Mouse (Mus musculus) C2C12 (cell line): ENCODE data around the gene Spats2l. TPM values are rescaled to one million over a fixed set of nuclear protein-coding genes. Genes with fewer than 3 reads are reported as not detected.

Source experiments
- H3K27me3 ChIP-seq: one replicate; pipeline ENCODE4 v1.6.1; 2011; ENCODE audit not compliant: control insufficient read depth, insufficient read depth, insufficient read length
- H3K36me3 ChIP-seq: one replicate; pipeline ENCODE4 v1.6.1; 2011; ENCODE audit not compliant: control insufficient read depth, insufficient read depth
- H3K4me3 ChIP-seq: one replicate; pipeline ENCODE4 v1.5.1; 2011; ENCODE audit warnings: mild to moderate bottlenecking, control low read depth; ENCODE audit not compliant: poor library complexity, insufficient read depth, severe bottlenecking
- H3K79me2 ChIP-seq: one replicate; pipeline ENCODE4 v1.6.1; 2011; ENCODE audit not compliant: control insufficient read depth, insufficient read depth
- H3K79me3 ChIP-seq: one replicate; pipeline ENCODE4 v1.6.1; 2011; ENCODE audit warnings: low read depth, control low read depth
- H3ac ChIP-seq: one replicate; pipeline ENCODE3; 2011; ENCODE audit warnings: low read depth; ENCODE audit not compliant: control insufficient read depth, insufficient read length
- CEBPB ChIP-seq: IDR thresholded peaks from one replicate; pipeline ENCODE4 v1.6.1; 2011; ENCODE audit warnings: low read depth, mild to moderate bottlenecking, control low read depth, moderate library complexity
- CTCF ChIP-seq: IDR thresholded peaks from one replicate; pipeline ENCODE4 v1.5.1; 2011; ENCODE audit not compliant: control insufficient read depth, insufficient read depth, insufficient read length
- FOSL1 ChIP-seq: IDR thresholded peaks from one replicate; pipeline ENCODE4 v1.8.0; 2011; ENCODE audit warnings: mild to moderate bottlenecking, low read length; ENCODE audit not compliant: poor library complexity, insufficient read depth, severe bottlenecking
- MAX ChIP-seq: IDR thresholded peaks from one replicate; pipeline ENCODE4 v1.6.1; 2011; ENCODE audit warnings: mild to moderate bottlenecking, control low read depth
- MYOD1 ChIP-seq: IDR thresholded peaks from one replicate; pipeline ENCODE4 v1.6.1; 2011; ENCODE audit warnings: low read depth; ENCODE audit not compliant: control insufficient read depth, insufficient read length
- MYOG ChIP-seq: IDR thresholded peaks from one replicate; pipeline ENCODE4 v1.6.1; 2011; ENCODE audit not compliant: control insufficient read depth, insufficient read length; ENCODE audit errors: extremely low read depth
- USF1 ChIP-seq: IDR thresholded peaks from one replicate; pipeline ENCODE4 v1.6.1; 2011; ENCODE audit warnings: low read depth, mild to moderate bottlenecking, control low read depth, moderate library complexity
- polyA plus RNA-seq: library from polyadenylated mRNA; unstranded; fragments of >200 nt; fragmentation: generic; extraction: Trizol; gene quantifications from one replicate; pipeline ENCODE4 v1.2.1, GENCODE M21; 2012; ENCODE audit warnings: missing spikeins

Spats2l gene
- polyA plus RNA-seq, 1 experiment: 0.57 TPM

DNA sequence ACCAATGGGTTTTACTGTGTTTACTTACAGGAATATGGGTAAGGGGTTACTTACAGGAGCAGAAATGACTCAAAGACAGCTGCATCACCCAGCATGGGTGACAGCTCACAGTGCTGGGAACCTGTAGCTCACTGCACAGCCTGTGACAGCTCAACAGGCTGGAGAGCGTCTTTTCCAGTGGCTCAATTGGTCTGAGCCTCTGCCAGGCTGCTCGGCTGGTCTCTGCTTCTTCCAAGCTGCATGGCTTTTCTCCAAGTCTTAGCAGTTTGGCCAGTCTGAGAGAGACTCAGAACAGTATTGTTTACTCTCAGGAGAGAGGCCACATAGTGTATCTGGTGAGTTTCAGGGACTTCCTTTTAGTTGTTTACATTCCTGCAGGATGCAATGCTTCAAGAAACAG lies 110.9 kb downstream of the Spats2l start:
- no peak overlapping the region for H3ac ChIP-seq
- no peaks in the 10 kb centered on the region for H3K36me3 ChIP-seq
- no peak for TF ChIP-seq CTCF
- TF ChIP-seq MYOG: no peak
- TF ChIP-seq FOSL1: no peak
- TF ChIP-seq MYOD1: no peak
- no peak for TF ChIP-seq MAX
- no peak for TF ChIP-seq CEBPB
- TF ChIP-seq USF1: no peak
- H3K79me3 ChIP-seq: no peaks in the 10 kb centered on the region
- no peak overlapping the region for H3K4me3 ChIP-seq
- H3K79me2 ChIP-seq: no peaks in the 10 kb centered on the region
- H3K27me3 ChIP-seq: no peaks in the 10 kb centered on the region

DNA sequence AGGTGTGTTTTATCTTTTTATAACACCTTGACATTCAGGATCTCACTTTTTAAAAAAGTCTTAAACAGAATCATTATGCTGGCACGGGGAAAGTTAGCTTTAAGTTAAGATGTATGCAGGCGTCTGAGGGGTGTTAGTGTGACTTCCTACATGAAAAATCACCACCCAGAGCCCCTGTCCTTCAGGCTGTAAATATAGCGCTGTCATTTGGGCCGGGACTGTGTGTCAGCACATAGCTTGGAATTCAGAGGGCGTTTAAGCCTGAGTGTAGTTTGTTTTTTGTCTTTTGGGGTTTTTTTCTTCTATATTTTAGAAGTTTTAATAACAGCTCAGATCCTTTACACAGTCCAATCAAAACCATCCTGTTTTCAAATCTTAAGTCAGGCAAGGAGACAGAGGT lies 115.8 kb downstream of the Spats2l start:
- Histone ChIP-seq H3K79me3 (no peaks in the 10 kb centered on the region), H3K4me3 (no peak overlapping the region), H3K36me3 (no peaks in the 10 kb centered on the region), H3K79me2 (no peaks in the 10 kb centered on the region), H3K27me3 (no peaks in the 10 kb centered on the region), H3ac (no peak overlapping the region)
- TF ChIP-seq MYOG: no peak
- no peak for TF ChIP-seq CEBPB
- TF ChIP-seq CTCF: no peak
- no peak for TF ChIP-seq MYOD1

DNA sequence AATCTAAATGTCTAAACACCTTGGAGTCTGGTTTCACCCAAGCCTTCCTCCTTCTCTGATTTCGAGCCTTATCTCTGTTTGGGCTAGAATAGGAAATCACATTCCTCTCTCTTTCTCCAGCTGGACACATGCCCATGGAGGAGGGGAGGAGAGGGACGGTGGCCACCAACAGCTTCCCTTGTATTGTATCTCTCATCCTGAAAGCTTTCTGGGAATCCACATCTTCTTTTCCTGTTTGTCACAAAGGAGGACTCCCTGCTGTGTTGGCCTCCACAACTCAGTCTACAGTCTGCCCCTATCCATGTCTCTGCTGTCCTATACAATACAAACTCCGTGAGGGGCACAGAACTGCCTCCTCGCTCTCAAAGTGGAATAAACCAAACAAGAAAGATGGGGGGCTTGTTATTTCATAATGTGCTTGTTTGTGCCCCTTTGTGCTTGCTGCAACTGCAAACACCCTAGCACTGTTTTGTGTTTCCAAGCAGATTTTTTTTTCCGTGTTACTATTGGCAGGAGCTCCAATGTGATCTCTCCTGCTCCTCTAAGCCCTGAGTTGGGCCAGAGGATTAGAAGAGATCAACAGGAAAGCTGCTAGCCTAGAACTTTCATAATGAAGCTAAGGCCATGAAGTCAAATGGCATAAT lies 116.4 kb downstream of the Spats2l start:
- Histone ChIP-seq H3ac (no peak overlapping the region), H3K79me2 (no peaks in the 10 kb centered on the region), H3K4me3 (no peak overlapping the region), H3K79me3 (no peaks in the 10 kb centered on the region), H3K36me3 (no peaks in the 10 kb centered on the region), H3K27me3 (no peaks in the 10 kb centered on the region)
- TF ChIP-seq MYOG (no peak), CEBPB (no peak), CTCF (no peak), MYOD1 (no peak), MAX (no peak), USF1 (no peak)

DNA sequence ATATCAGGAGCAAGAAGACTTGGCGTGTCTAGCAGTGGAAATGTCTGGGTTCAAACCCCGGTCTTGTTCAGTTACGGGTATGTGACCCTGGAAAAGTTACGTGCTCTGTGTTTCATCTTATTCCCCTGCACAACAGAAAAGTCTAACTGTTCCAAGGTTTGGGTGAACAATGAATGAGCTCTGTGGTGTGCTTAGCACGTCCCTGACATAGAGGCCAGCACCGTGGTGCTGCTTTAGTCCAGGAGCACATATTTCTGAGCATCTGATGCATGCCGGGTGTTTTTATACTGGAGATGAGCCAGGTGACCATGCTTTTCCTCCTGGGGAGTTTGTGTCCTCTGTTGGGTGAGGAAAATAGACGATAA lies 116.9 kb downstream of the Spats2l start:
- TF ChIP-seq MYOD1 (no peak), MAX (no peak), USF1 (no peak), FOSL1 (no peak), MYOG (no peak), CTCF (no peak), CEBPB (no peak)
- H3ac ChIP-seq: no peak overlapping the region
- H3K27me3 ChIP-seq: no peaks in the 10 kb centered on the region
- H3K79me3 ChIP-seq: no peaks in the 10 kb centered on the region
- no peak overlapping the region for H3K4me3 ChIP-seq
- no peaks in the 10 kb centered on the region for H3K79me2 ChIP-seq
- H3K36me3 ChIP-seq: no peaks in the 10 kb centered on the region

DNA sequence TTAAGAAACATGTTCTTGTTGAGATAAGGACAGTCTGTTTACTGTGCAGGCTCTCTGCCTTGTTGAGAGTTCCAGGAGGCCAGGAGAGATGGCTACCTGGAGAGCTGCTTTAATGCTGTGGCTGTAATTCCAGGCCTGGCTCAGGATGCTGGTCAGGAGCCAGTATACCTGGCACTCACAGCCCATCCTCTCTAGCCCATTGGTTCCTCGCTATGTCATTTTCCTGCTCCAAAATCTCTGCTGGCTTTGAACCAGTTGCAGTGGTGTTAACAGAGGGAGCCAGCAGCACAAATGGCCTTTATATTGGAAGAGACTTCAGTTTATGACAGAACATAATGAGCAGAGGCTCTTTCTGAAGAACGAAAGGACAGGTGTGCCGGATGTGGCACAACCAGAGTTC lies 127.5 kb downstream of the Spats2l start:
- H3ac ChIP-seq: no peak overlapping the region
- H3K79me2 ChIP-seq: no peaks in the 10 kb centered on the region
- H3K27me3 ChIP-seq: no peaks in the 10 kb centered on the region
- H3K79me3 ChIP-seq: no peaks in the 10 kb centered on the region
- H3K4me3 ChIP-seq: no peak overlapping the region
- no peaks in the 10 kb centered on the region for H3K36me3 ChIP-seq
- TF ChIP-seq FOSL1: no peak
- TF ChIP-seq CTCF: no peak
- no peak for TF ChIP-seq MYOD1
- no peak for TF ChIP-seq MYOG
- TF ChIP-seq MAX: no peak
- no peak for TF ChIP-seq CEBPB
- no peak for TF ChIP-seq USF1

DNA sequence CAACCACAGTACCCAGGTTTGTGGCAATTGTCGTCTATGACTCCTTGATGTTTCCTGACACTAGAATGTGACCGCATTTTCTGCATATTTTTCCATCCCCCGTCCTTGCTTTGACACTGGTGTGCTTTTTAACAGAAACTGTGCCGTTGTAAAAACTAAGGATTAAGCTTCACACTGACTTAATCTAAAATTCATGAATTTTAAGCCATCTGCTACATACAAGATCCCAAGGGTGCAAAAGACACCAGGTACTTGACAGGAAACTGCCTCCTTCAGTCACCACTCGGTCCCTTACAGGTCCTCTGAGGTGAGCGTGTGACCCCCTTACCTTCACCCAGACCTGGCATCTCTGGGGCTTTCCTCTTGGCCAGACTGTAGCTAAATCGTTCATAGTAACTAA lies 129.8 kb downstream of the Spats2l start:
- H3K27me3 ChIP-seq: no peaks in the 10 kb centered on the region
- no peaks in the 10 kb centered on the region for H3K36me3 ChIP-seq
- no peak overlapping the region for H3ac ChIP-seq
- H3K79me3 ChIP-seq: no peaks in the 10 kb centered on the region
- no peak overlapping the region for H3K4me3 ChIP-seq
- TF ChIP-seq CEBPB (no peak), MYOD1 (no peak), FOSL1 (no peak), MAX (no peak), MYOG (no peak), USF1 (no peak), CTCF (no peak)
- no peaks in the 10 kb centered on the region for H3K79me2 ChIP-seq
